Mouse (Mus musculus) spleen, adult 12 weeks (tissue): ENCODE results near the gene Rasa2.
A peak's percentile ranks its signal among the peaks of the same experiment; 100 is the strongest.
"Not testable (repeated sequence)": the region's sequence is repeated elsewhere in the genome, so short reads cannot be mapped to it uniquely, and the experiment has no call there.

Source experiments
- DNase-seq: peaks from one replicate; pipeline ENCODE4 v3.0.0; 2022; ENCODE audit warnings: low spot score

The Rasa2 gene

GRCm38 (mm10) chr9:96631389-96632072 is at the start of gene Rasa2:
TSS of gene Rasa2 (minus strand) at chr9:96631617.
- peak; percentile 82 for DNase-seq

- DNase-seq, result no peak
Observed at GRCm38 (mm10) chr9:96678611-96679010, 47.2 kb upstream of the Rasa2 start.

- DNase-seq, result not testable (repeated sequence)
Observed at GRCm38 (mm10) chr9:96677711-96678110, 46.3 kb upstream of the Rasa2 start.

- DNase-seq, result no peak
Observed at GRCm38 (mm10) chr9:96676671-96677070, 45.3 kb upstream of the Rasa2 start.

DNA sequence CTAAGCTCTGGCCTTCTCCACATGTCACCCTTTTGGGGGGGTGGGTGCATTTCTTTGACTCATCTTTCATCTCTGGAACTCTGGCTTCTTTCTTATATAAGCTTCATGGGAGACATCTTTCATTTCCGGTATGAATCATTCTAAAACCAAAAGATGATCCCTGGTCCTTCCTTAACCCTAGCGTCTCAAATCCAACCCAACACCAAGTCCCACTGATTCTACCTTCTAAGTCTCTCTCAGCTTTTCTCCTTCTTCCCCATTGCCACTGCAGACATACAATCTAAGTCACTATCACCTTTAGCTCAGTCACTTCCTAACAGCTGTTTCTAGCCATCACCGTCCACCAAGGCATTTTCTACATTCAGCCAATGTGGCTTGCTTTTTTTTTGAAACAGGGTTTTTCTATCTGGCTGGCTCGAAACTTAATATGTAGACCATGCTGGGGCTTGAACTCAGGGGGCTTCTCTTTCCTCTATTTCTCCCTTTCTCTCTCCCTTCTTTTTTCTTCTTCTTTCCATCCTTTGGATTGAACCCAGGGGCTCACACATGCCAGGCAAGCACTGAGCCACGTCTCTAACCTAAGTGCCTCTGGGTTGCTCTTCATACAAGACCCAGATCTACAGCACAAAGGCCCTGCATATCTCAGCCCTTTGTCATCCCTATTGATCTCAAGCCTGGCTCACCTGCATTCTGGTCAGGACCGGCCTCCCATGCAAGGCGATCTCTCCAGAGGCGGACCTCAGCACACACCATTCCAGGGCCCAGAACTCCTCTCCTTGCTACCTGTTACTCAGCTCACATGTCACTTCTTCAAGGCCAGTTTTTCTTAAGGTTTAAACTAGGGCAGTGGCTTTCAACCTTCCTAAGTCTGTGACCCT is 44.6 kb upstream of the Rasa2 start:
- DNase-seq, result no peak

DNA sequence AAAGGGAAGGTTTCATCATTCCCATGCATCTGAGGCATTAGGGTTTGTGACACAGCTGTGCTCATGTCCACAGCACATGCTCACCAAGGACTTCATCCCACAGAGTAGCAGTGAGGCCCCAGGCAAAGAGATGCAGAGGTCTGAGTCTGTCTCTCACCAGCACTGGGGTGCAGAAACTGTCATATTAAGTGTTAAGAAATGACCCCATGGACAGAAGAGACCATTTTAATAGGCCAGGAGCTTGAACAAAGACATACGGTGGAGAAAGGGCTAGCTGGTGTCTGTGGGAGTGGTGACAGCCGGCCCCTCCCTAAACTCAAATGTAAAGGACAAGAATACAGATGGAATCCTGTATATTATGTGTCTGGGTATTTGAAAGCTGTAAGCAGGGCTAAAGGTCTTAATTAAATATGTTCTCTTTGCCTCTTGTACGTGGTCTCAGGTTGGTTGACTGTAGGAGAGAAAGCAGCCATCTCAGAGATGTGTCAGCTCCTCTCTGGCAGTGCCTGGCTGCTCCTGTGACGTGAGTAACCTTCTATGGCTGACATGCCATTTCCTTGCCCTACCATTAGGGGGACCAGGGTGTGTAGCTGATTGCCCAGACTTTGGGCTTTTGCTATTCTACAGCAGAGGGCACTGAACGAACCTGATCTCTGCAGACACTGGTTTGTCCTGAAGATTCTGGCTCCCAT is 43.8 kb upstream of the Rasa2 start:
- peak; percentile 31 for DNase-seq

DNA sequence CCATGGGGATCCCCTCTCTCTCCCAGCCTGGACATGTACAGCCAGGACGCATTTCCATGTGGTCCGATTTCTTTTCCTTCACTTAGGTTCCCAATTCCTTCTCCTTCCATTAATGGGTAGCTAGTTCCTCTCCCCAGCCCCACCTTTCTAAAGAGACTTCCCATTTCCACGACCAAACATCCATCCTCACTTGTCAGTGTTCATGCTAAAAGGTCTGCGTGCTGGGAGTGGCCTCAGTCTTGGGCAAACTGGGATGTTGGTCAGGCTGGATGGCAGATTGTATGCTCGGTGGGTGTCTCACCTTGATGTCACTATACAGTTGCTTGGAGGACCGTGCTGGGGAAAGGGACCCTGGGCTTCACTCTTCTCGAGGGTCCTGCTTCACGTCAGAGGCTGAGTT is 42.9 kb upstream of the Rasa2 start:
- DNase-seq, result no peak

DNA sequence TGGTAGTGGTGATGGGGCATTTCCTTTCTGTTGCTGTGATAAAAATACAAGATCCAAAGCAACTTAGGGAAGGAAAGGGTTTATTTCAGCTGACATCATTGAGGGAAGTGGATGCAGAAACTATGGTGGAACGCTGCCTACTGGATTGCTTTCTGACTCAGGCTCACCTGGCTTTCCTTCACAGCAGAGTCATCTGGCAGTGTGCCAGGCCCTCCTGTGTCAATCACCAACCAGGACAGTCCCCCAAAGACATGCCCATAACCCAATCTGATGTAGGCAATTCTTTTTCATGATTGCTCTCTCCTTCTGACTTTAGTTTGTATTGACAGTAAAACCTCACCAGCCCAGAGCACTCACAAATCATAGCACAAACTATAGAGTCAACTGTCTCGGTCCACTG is 41.0 kb upstream of the Rasa2 start:
- DNase-seq, result no peak

GRCm38 (mm10) chr9:96671249-96671648 is 39.8 kb upstream of the Rasa2 start:
- no peak for DNase-seq

GRCm38 (mm10) chr9:96669877-96670276 is 38.5 kb upstream of the Rasa2 start:
- DNase-seq, result peak; percentile 83

GRCm38 (mm10) chr9:96668628-96669027 is 37.2 kb upstream of the Rasa2 start:
- no peak for DNase-seq

DNA sequence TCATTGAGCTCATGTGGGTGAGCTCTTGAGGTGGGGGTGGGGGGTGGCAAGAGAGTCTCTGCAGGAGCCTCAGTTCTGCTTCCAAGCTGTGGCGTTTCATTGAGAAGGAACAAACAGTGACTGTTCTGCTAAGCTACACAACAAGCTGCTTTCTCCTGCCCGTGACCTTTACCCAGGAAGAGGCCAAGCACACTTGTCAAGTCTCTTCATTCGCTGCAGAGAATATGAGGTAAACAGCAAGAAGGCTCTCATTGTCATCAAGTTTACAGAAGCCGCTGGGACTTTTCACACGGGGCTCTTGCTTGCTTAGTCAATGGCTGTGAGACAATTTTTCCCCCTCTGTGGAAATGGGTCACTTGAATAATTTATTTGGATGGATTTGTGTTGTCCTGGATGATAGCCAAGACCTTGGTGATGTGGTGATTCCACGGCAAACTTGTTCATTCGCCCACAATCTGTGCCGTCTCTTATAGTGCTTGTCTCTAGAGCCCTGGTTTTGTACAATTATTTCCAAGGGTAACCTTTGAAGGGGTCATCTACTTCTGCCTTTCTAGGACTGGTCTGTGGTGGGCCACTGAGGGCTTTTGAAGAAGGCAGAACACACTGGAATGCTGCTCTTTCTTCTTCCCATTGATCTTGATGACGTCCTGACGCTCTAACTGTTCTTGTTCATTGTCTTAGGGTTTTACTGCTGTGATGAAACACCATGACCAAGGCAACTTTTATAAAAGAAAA is 29.3 kb upstream of the Rasa2 start:
- DNase-seq, result no peak

- DNase-seq, result no peak
Observed at GRCm38 (mm10) chr9:96659801-96660200, 28.4 kb upstream of the Rasa2 start.

- no peak for DNase-seq
Observed at GRCm38 (mm10) chr9:96653538-96653937, 22.1 kb upstream of the Rasa2 start.

DNA sequence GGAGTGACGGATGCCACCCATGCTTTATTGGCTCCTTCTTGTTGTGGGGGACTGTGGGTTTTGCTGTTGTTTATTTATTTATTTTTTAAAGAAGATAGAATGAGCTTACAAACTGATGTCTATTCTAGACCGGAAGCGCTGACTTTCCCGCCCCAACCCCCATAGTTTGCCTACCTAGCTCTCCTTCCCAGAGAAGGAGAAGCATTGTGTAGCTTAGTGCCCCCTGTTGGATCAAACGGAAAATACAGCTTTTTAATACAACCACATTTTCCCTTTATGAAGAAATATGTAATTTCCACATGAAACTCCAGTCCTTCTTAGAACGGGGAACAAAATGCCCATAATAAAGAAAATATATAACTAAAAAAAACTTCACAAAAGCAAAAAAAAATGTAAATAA is 21.3 kb upstream of the Rasa2 start:
- DNase-seq, result no peak

- DNase-seq, result no peak
Observed at GRCm38 (mm10) chr9:96650807-96651206, 19.4 kb upstream of the Rasa2 start.

DNA sequence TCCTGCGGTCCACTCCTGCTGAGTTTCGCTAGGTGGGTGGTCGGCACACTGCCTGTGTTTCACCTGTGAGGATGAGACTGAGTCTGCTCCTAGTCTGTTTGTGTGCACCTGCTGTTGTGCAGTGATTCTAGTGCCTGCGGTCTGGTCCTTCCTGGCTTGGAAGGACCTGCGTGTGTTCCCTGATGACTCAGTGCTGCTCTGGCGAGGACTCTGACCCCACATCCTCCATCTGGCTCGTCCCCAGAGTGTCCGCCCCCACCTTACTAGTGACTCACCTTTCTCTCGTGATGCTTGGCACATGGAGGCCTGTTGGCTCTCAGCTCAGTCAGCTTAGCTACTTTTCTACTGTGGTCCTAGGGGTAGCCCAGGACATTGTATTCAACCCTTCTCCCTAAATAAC is 18.5 kb upstream of the Rasa2 start:
- DNase-seq, result no peak

DNA sequence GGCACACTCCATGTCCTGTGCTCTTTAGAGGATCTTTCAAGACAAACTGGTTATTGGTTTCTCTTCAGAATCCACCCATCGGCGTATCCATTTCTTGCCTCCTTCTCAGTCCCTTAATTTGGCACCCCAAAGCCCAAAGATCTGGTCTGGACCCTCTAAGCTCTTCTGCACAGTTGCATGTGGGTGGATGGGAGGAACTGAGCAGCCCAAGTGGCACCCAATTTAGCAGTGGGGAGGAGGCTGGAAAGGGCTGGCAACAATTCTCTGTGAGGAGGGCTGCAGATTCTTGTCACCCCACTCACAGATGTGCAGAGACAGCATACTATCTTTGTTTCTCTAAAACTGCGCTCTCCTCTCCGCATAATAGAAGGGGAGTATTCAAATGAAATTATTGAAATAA is 17.9 kb upstream of the Rasa2 start:
- no peak for DNase-seq

GRCm38 (mm10) chr9:96646668-96647295 is 15.4 kb upstream of the Rasa2 start:
- DNase-seq, result no peak

DNA sequence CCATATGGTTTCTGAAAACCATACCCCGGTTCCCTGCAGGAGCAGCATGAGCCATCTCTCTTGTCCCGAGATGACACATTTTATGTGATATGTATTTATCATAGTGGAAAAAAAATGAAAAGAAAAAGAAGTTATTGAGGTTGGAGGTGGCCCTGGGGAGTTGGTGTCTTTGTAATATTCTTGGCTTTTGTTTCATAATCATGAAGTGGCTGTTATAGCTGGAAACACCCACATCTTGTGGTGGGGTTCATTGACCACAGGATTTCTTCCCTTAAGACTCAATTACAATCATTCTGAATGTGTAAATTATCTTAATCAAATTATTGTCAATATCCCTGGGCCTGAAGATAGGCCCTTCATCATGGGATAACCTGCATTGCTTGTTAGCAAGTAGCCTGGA is 13.4 kb upstream of the Rasa2 start:
- DNase-seq, result no peak

DNA sequence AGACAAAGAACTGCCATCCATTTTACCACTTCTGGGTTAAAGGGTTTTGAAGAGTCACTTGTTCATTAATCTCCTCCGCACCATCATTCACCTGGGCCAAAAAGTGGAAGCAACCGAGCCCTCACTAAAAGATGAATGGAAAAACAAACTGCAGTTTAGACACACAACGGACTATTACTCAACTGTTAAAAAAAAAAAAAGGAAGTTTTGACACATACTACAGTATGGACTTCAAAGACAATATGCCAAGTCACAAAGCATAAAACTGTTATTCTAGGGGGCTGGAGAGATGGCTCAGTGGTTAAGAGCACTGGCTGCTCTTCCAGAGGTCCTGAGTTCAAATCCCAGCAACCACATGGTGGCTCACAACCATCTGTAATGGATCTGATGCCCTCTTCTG is 12.6 kb upstream of the Rasa2 start:
- DNase-seq, result not testable (repeated sequence)

- no peak for DNase-seq
Observed at GRCm38 (mm10) chr9:96639451-96639850, 8.0 kb upstream of the Rasa2 start.
